Mouse (Mus musculus) erythroid progenitor cell, adult 5-6 weeks (primary cell): ENCODE measurements around the gene Pak7. TPM values are rescaled to one million over a fixed set of nuclear protein-coding genes. Genes with fewer than 3 reads are reported as not detected.

Experiments used
- ATAC-seq: replicated peaks from 2 replicates; pipeline ENCODE4 v1.8.0; 2016; ENCODE audit warnings: moderate number of reproducible peaks, mild to moderate bottlenecking, moderate TSS enrichment, inconsistent platforms; ENCODE audit not compliant: poor library complexity, low FRiP score, severe bottlenecking
- total RNA-seq, 2 experiments: library from RNA; stranded (forward) in 1 of 2; stranded (reverse) in 1 of 2; fragments of 150-400 nt in 1 of 2; fragments of 186-747, 209-891 nt in 1 of 2; gene quantifications; 2 replicates each; pipeline versions ENCODE4 v1.2.3 to v1.2.4; 2015 to 2017; ENCODE audit warnings: low replicate concordance in 2 of 2

The Pak7 gene
- total RNA-seq, 2 experiments from 2014 or later, result 0.42 TPM; not detected in 1

DNA sequence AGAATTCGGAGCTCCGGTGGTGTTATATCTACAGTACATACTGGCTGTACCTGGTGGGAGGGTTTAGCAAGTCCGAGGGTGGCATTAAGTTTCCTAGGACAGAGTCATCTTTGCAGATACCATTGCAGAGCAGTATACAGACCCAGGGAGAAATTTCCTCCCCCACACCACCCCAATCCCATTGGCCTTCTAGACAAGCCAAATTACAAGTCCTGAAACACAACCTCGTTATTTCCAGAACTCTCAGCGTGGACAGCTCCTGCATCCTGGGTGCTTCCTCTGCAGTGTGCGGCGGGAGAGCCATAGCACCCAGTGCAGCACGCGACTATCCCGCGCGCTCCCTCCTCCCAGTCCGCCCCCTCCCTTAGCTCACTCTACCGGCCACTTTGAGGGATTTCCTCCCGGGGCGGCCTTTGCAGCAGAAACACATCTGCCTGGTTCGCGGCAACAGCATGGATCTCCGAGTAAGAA, 329.9 kb downstream of the Pak7 start:
- no peak for ATAC-seq

DNA sequence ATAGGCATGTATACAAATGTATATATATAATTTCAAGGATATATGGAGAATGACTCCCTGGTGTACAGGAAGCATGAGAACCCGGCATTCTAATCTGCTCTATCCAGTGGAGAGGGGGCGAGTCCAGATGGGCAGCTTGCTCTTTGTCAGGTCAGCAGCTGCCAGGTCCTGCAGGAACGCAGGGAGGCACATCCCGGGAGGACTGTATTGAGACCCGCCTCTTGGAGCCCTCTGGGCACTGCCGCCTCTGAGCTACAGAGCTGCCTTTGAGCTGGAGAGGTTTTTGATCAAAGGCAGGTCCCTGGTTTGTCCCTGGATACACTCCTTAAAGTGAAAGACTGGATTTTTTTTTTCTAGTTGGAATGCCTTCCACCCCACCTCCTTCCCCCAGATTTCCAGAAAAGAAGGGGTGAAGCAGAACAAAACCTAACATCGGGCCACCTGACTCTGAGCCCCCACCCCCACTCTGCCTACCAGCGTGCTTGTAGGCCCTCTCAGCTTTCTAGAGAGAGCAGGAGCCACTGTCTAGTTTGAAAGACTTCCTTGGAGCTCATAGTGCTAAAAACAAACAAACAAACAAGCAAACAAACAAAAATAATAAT, 336.0 kb downstream of the Pak7 start, which contains the start of gene Lamp5:
Lamp5 (plus strand) TSS at position 552 of the 602 bp plus-strand sequence.
- no peak for ATAC-seq

DNA sequence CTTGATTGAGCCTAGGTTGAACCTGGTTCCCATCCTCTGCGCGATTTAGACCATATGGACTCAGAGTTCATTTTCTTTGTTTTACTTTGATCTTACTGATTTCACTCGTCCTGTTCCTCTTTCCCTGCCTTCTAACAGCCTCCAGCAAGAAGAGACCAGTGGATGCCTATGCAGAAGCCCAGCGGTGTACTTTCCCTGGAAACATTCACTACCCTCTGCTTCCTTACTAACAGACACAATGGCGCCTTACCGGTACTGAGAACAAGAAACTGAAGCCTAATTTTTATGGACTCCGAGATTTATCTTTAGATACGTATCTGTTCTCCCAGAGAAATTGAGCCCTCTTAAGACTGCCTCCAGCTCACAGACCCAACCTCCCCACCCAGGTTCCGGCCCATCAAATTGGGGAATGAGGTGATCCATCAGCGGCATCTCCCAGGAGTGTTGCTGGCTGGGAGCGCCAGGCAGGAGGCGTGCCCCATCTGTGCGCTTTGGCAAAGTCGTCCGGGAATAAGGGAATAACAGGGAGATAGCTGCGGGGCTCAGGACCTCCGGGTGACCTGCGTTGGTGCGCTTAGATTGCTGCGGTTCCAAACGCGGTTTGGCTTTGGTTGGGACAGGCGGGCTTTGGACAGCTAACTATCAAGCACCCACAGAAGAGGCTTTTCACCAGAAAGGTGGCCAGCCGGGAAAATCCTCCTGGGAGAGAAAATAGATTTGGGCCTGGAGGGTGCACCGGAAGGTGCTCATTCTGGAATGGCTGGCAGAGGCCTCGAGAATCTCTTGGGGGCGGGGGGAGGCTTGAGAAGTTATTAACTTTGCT, 336.8 kb downstream of the Pak7 start:
- no peak for ATAC-seq

DNA sequence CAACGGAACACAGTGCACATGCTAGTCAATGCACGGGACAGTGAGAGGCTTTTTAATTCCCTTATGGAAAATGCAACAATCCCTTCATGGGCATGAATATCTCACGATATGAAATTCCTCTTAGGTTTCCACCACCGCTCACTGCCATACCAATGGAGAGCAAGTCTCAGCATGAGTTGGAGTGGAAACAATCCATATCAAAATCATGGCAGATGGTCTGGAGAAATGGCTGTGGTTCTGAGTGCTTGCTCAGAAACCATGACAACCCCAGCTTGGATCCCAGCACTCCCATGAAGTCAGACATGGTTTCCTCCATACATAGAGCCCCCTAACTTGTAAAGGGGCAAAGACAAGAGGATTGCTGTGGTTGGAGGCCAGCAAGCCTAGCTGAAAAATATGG, 339.3 kb downstream of the Pak7 start:
- no peak for ATAC-seq

Other genes starting within 250 kb of the Pak7 start
- gene Ankef1, start 113.9 kb upstream of the Pak7 start, total RNA-seq (2015; ENCODE audit: low replicate concordance), result not detected in 2 replicates
- gene Ankef1, start 113.9 kb upstream of the Pak7 start, total RNA-seq (2017; ENCODE audit: low replicate concordance), result not detected in 2 replicates